Mouse (Mus musculus) stomach, embryonic 16.5 days (tissue): ENCODE measurements around the gene Aff1. TPM values are rescaled to one million over a fixed set of nuclear protein-coding genes. Genes with fewer than 3 reads are reported as not detected.

Experiments used
- ATAC-seq: fragments of 200-750 bp; cut with Nextera tagmentation; 2 replicates; pipeline ENCODE4 v1.8.0; 2017; ENCODE audit warnings: moderate number of reproducible peaks, moderate TSS enrichment; ENCODE audit not compliant: insufficient read depth, low FRiP score
- H3K27ac ChIP-seq: fragments of 300-500 bp; sonication (generic); 2 replicates; pipeline ENCODE4 v1.5.1; 2014; ENCODE audit warnings: low read length
- H3K27me3 ChIP-seq: fragments of 300-500 bp; sonication (generic); 2 replicates; pipeline ENCODE4 v1.6.1; 2014; ENCODE audit warnings: low read length, control low read depth, mixed read lengths; ENCODE audit not compliant: control insufficient read depth, insufficient read depth
- H3K36me3 ChIP-seq: fragments of 300-500 bp; sonication (generic); 2 replicates; pipeline ENCODE4 v1.6.1; 2014; ENCODE audit warnings: low read length; ENCODE audit not compliant: control insufficient read depth, insufficient read depth
- H3K4me1 ChIP-seq: fragments of 300-500 bp; sonication (generic); 2 replicates; pipeline ENCODE4 v1.6.1; 2014; ENCODE audit warnings: low read length, control low read depth, mixed read lengths; ENCODE audit not compliant: control insufficient read depth, insufficient read depth
- H3K4me2 ChIP-seq: fragments of 300-500 bp; sonication (generic); 2 replicates; pipeline ENCODE4 v1.6.1; 2014; ENCODE audit warnings: low read depth, low read length, mixed read lengths
- H3K4me3 ChIP-seq: fragments of 300-500 bp; sonication (generic); replicated peaks from 2 replicates; pipeline ENCODE4 v1.5.1; 2014; ENCODE audit warnings: mild to moderate bottlenecking, low read length
- H3K9ac ChIP-seq: fragments of 300-500 bp; sonication (generic); 2 replicates; pipeline ENCODE4 v1.6.1; 2014; ENCODE audit warnings: low read length
- H3K9me3 ChIP-seq: fragments of 300-500 bp; sonication (generic); replicated peaks from 2 replicates; pipeline ENCODE4 v1.6.1; 2016; ENCODE audit warnings: low read length, control low read depth; ENCODE audit not compliant: control insufficient read depth
- WGBS: fragments of 180-500 bp; shearing (Covaris S2); extraction: QIAGEN DNeasy Blood & Tissue Kit; methylation state at CpG from one replicate; pipeline ENCODE4 v1.1.7; 2014; 5-methylcytosine and 5-hydroxymethylcytosine counted together
- polyA plus RNA-seq: library from polyadenylated mRNA; unstranded; fragments of >200 nt; fragmentation: Nextera tagmentation; extraction: Ambion mirVana; gene quantifications from 2 replicates; pipeline ENCODE4 v1.2.1, GENCODE M21; 2015

Aff1 gene
- polyA plus RNA-seq, 1 experiment from 2014 or later, result 6.8 TPM

DNA sequence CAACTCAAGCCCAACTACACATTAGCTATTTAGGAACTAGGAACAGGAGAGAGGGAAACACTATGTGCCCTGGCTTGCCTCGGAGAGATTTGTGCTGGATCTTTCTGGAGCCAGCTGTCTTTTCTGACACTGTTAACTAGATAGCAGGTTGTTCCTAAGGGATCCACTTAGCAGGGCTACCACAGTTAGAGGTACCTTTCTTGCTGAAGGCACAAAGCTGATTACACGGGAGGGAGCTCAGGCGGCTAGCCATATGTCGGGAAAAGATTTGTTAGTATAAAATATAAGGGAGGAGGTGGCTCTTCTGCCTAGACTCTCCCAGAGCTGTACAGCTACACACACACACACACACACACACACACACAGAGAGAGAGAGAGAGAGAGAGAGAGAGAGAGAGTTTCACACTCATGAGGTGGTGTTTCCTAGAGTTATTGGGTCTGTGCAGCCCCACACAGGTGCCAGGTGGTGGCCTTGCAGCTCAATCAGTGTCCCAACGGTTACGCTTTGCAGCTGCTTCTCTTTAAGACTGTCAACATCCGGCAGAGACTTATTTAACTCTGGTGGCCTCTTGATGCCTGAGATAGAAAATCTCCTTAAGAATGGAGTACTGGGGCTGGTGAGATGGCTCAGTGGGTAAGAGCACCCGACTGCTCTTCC is 34.2 kb downstream of the Aff1 start:
- Histone ChIP-seq H3K4me2 (no peak overlapping the region), H3K27me3 (no peaks in the 10 kb centered on the region), H3K27ac (no peak overlapping the region), H3K9me3 (no peaks in the 10 kb centered on the region), H3K4me3 (no peak overlapping the region), H3K9ac (no peak overlapping the region), H3K36me3 (no peaks in the 10 kb centered on the region), H3K4me1 (no peaks in the 10 kb centered on the region)
- no peak for ATAC-seq
- 35% methylated on average over 8 of the region's 8 CpGs for WGBS

DNA sequence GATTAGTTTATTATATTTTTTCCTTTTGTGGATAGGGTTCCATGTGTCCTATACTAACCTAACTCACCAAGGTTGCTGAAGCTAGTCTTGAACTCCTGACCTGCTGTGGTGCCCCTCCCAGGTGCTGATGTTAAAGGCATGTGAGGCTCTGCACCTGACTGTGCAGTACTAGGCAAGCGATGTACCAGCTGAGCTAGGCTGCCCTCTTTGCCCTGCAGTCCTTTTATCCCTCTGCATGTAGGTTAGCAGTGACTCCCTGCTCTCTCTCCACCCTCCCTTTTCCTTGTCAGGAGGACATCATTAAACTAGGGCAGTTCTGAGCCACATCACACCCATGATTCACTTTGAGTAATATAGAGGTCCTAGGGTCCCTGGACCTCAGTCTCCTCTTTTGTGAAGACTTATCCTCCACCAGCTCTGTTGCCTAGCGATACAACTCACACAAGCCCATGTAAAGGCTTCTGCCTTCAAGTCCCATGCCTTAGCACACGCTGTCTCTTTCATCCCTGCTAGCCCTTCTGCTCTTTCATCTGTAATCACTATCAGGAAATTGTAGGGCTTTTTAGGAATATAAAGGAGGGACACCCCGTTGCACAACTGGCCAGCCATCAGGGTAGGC is 35.7 kb downstream of the Aff1 start:
- Histone ChIP-seq H3K9me3 (no peaks in the 10 kb centered on the region), H3K9ac (no peak overlapping the region), H3K27me3 (no peaks in the 10 kb centered on the region), H3K4me1 (no peaks in the 10 kb centered on the region), H3K36me3 (no peaks in the 10 kb centered on the region), H3K27ac (no peak overlapping the region), H3K4me2 (no peak overlapping the region), H3K4me3 (no peak overlapping the region)
- no peak for ATAC-seq
- WGBS, result 93% methylated on average over 4 of the region's 4 CpGs

DNA sequence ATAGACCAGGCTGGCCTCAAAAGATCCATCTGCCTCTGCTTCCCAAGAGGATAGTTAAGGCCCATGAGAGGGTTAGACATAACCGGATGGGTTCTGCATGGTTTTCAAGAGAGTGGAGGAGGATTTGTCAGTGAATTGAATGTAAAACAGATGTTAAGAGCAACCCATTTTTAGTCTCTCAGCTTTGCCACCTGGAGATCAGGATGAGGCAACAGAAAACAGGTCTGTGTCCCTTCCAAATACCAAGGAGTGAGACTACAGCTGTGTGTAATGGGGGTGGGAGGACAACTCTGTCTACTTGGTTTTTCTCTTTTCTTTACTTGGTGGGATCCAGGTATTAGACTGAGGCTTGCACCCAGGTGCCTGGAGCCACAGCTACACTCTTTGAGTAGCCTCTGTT is 37.1 kb downstream of the Aff1 start:
- no peak for ATAC-seq
- 72% methylated on average over 1 of the region's 1 CpGs for WGBS
- Histone ChIP-seq H3K36me3 (no peaks in the 10 kb centered on the region), H3K4me2 (no peak overlapping the region), H3K4me1 (no peaks in the 10 kb centered on the region), H3K27me3 (no peaks in the 10 kb centered on the region), H3K27ac (no peak overlapping the region), H3K9me3 (no peaks in the 10 kb centered on the region), H3K4me3 (no peak overlapping the region), H3K9ac (no peak overlapping the region)

DNA sequence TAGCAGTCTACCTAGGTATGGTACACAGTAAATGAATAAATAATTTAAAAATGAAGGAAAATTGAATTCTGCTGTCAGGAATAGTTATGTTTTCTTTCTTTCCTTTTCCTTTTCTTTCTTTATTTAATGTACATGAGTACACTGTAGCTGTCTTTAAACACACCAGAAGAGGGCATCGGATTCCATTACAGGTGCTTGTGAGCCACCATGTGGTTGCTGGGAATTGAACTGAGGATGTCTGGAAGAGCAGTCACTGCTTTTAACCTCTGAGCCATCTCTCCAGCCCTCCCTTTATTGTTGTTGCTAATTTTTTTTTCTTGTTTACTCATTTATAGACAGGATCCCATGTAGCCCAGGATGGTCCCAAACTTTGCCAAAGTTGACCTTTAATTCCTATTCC is 38.0 kb downstream of the Aff1 start:
- WGBS, result 83% methylated on average over 1 of the region's 1 CpGs
- H3K27ac ChIP-seq, result no peak overlapping the region
- no peak overlapping the region for H3K4me3 ChIP-seq
- H3K4me1 ChIP-seq, result no peaks in the 10 kb centered on the region
- no peak overlapping the region for H3K9ac ChIP-seq
- H3K4me2 ChIP-seq, result no peak overlapping the region
- H3K9me3 ChIP-seq, result no peaks in the 10 kb centered on the region
- no peak for ATAC-seq
- no peaks in the 10 kb centered on the region for H3K36me3 ChIP-seq
- H3K27me3 ChIP-seq, result no peaks in the 10 kb centered on the region

DNA sequence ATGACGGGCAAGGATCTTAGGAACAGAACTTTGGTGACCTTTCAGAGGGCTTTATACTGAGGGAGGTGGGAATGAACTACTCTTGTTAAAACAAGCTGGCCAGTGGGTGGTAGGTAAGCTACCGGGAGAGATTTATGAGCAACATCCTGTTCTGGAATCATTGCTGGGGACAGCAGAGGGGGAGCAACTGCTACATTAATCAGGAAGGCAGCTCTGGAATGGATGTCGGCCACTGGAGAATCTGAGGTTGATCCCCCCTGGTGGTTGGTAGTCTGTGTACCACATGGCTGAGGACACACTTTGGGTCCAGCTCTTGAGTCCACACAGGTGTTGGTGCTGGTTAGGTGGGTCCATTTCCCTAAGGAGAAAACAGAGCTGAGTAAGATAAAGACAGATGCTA is 38.6 kb downstream of the Aff1 start:
- Histone ChIP-seq H3K27ac (no peak overlapping the region), H3K4me1 (no peaks in the 10 kb centered on the region), H3K9me3 (no peaks in the 10 kb centered on the region), H3K4me3 (no peak overlapping the region), H3K36me3 (no peaks in the 10 kb centered on the region), H3K9ac (no peak overlapping the region), H3K4me2 (no peak overlapping the region), H3K27me3 (no peaks in the 10 kb centered on the region)
- ATAC-seq, result no peak
- WGBS, result 39% methylated on average over 3 of the region's 3 CpGs

DNA sequence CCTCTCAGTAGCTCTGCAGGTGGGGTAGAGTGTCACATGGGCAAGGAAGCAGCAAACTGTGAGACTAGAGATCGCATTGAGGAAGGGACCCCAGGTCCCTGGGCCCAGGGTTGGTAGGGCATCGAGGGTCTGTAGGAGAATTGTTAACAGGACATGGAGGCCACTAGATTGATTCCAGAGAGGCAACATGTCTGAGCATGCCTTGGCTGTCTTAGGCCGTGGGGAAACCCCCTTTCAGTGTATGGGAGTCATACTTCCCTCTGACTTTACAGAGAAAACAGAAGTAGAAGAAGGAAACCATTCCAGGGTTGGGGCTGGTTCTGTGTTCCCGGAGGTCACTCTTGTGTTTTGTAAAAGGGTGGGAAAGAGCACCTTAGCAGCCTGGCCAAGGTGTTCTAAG is 40.4 kb downstream of the Aff1 start:
- Histone ChIP-seq H3K27ac (no peak overlapping the region), H3K4me1 (0 out of 2 replicates have a peak, but pooled peaks cover 2% of the 10 kb centered on the region), H3K9me3 (no peaks in the 10 kb centered on the region), H3K4me2 (no peak overlapping the region), H3K4me3 (no peak overlapping the region), H3K36me3 (no peaks in the 10 kb centered on the region), H3K9ac (no peak overlapping the region), H3K27me3 (no peaks in the 10 kb centered on the region)
- 80% methylated on average over 4 of the region's 4 CpGs for WGBS
- no peak for ATAC-seq

DNA sequence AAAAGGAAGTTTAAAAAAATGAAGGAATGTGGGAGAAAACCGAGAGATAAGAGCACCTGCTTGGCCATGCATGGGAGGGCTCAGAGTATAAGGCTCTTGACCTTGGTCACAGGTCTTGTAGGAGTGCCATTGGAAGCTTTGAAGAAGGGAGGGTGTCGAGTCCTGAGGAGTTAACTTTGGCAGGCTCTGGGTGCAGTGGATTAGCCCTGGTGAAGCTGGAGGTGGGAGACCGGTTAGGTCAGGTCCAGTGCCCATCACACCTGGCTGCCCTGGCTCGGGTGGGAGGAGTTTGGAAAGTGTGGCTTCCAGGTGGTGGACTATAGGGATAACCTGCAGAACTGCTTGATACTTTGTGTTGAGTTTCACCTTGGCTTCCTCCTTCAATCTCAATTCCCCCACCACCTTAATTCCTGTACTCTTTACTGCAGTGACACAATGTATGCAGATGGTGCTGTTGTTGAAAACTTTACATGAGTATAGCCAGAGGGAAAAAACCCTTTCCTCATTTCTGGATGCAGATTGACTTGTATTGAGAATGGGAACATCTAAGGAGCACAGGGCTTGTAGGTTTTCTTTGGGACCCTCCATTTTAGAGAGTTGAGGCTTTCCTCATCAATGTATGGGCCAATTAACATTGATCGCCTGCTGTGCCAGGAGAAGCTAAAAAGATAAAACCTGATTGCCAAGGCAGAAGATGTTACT is 43.4 kb downstream of the Aff1 start:
- H3K4me2 ChIP-seq, result no peak overlapping the region
- no peak overlapping the region for H3K4me3 ChIP-seq
- H3K9me3 ChIP-seq, result no peaks in the 10 kb centered on the region
- H3K36me3 ChIP-seq, result no peaks in the 10 kb centered on the region
- no peaks in the 10 kb centered on the region for H3K27me3 ChIP-seq
- no peak for ATAC-seq
- WGBS, result 54% methylated on average over 5 of the region's 5 CpGs
- H3K4me1 ChIP-seq, result peaks cover 6% of the 10 kb centered on the region
- H3K27ac ChIP-seq, result no peak overlapping the region
- H3K9ac ChIP-seq, result no peak overlapping the region

DNA sequence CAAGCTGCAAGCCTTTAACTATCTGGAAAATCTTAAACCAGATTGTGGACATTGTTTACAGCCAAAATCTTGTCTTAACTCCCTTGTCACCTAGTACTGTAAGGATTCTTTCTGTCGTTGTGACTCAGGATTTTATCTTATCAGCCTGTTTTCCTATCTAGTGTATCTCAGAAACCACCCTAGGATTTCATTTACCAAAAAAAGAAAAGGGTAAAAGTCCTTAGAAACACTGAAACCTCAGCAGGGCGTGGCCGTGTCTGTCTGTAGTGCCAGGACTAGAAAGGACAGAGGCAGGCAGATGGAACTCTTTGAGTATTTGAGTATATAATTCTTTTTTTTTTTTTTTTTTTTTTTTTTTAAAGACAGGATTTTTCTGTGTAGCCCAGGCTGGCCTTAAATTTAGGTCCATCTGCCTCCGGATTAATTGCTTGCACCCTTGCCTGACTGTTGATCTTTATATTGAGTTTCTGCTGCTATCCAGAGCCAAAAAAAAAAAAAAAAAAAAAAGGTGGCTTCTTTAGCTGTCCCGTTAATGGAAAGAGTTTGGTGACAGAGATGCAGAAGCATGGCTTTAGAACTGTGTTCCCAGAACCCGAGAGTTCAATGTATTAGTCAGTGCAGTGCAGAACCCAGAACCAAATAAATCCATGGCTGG is 44.5 kb downstream of the Aff1 start:
- H3K27ac ChIP-seq, result peak overlapping the region; percentile 80; the same call in 1 of the 2 replicates
- no peak overlapping the region for H3K4me2 ChIP-seq

More for the DNA sequence above, 44.5 kb downstream of the Aff1 start:
- 53% methylated on average over 6 of the region's 6 CpGs for WGBS
- Histone ChIP-seq H3K4me1 (peaks cover 6% of the 10 kb centered on the region), H3K27me3 (no peaks in the 10 kb centered on the region), H3K4me3 (no peak overlapping the region), H3K9ac (no peak overlapping the region), H3K36me3 (no peaks in the 10 kb centered on the region), H3K9me3 (no peaks in the 10 kb centered on the region)
- ATAC-seq, result no peak
